Mouse (Mus musculus) liver, embryonic 12.5 days (tissue): ENCODE results near the gene Sim2. TPM values are rescaled to one million over a fixed set of nuclear protein-coding genes. Genes with fewer than 3 reads are reported as not detected.

Source experiments
- ATAC-seq: fragments of 200-750 bp; cut with Nextera tagmentation; 2 replicates; pipeline ENCODE4 v1.8.0; 2017; ENCODE audit warnings: moderate number of reproducible peaks, mild to moderate bottlenecking, moderate library complexity
- H3K27ac ChIP-seq: fragments of 300-500 bp; sonication (generic); 2 replicates; pipeline ENCODE4 v1.5.1; 2016; ENCODE audit warnings: mild to moderate bottlenecking
- H3K27me3 ChIP-seq: fragments of 300-500 bp; sonication (generic); replicated peaks from 2 replicates; pipeline ENCODE4 v1.6.1; 2016; ENCODE audit warnings: mild to moderate bottlenecking, moderate library complexity
- H3K36me3 ChIP-seq: fragments of 300-500 bp; sonication (generic); 2 replicates; pipeline ENCODE4 v1.6.1; 2016; ENCODE audit warnings: mild to moderate bottlenecking, moderate library complexity
- H3K4me1 ChIP-seq: fragments of 300-500 bp; sonication (generic); 2 replicates; pipeline ENCODE4 v1.6.1; 2016
- H3K4me2 ChIP-seq: fragments of 300-500 bp; sonication (generic); 2 replicates; pipeline ENCODE4 v1.6.1; 2016; ENCODE audit warnings: mild to moderate bottlenecking, moderate library complexity
- H3K4me3 ChIP-seq: fragments of 300-500 bp; sonication (generic); 2 replicates; pipeline ENCODE4 v1.5.1; 2016; ENCODE audit warnings: mild to moderate bottlenecking, moderate library complexity
- H3K9ac ChIP-seq: fragments of 300-500 bp; sonication (generic); 2 replicates; pipeline ENCODE4 v1.6.1; 2016; ENCODE audit warnings: mild to moderate bottlenecking, moderate library complexity
- H3K9me3 ChIP-seq: fragments of 300-500 bp; sonication (generic); replicated peaks from 2 replicates; pipeline ENCODE4 v1.6.1; 2016; ENCODE audit warnings: mild to moderate bottlenecking, moderate library complexity
- WGBS: fragments of 180-500 bp; shearing (Covaris S2); methylation state at CpG from one replicate; pipeline ENCODE4 v1.1.7; 2016; ENCODE audit not compliant: insufficient replicate concordance; 5-methylcytosine and 5-hydroxymethylcytosine counted together
- polyA plus RNA-seq: library from polyadenylated mRNA; unstranded; fragments of >200 nt; fragmentation: Nextera tagmentation; extraction: Ambion mirVana; gene quantifications from 2 replicates; pipeline ENCODE4 v1.2.1, GENCODE M21; 2016

Sim2 gene
- polyA plus RNA-seq, 1 experiment from 2014 or later: not detected

DNA sequence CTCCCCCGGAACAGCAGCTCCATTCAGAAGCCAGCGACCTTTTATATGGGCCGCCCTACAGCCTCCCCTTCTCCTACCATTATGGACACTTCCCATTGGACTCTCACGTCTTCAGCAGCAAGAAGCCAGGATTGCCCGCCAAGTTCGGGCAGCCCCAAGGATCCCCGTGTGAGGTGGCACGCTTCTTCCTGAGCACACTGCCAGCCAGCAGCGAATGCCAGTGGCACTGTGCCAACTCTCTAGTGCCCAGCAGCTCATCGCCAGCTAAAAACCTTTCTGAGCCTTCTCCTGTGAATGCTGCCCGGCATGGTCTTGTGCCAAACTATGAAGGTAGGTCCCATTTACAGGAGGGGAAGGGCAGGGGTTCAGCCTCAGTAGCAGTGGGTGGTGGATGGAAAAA lies 38.5 kb downstream of the Sim2 start:
- Histone ChIP-seq H3K27me3 (peaks cover 93% of the 10 kb centered on the region), H3K36me3 (no peaks in the 10 kb centered on the region), H3K9ac (no peak overlapping the region), H3K4me2 (no peak overlapping the region), H3K9me3 (no peaks in the 10 kb centered on the region), H3K27ac (no peak overlapping the region), H3K4me3 (no peak overlapping the region), H3K4me1 (0 out of 2 replicates have a peak, but pooled peaks cover 7% of the 10 kb centered on the region)
- ATAC-seq: no peak
- 63% methylated on average over 11 of the region's 11 CpGs for WGBS

GRCm38 (mm10) chr16:94125172-94125981 lies 40.6 kb downstream of the Sim2 start:
- ATAC-seq: no peak
- peaks cover 79% of the 10 kb centered on the region for H3K27me3 ChIP-seq
- H3K4me1 ChIP-seq: 0 out of 2 replicates have a peak, but pooled peaks cover 7% of the 10 kb centered on the region
- H3K27ac ChIP-seq: no peak overlapping the region
- peak overlapping the region; percentile 57 for H3K4me2 ChIP-seq
- 3% methylated on average over 78 of the region's 83 CpGs for WGBS
- no peaks in the 10 kb centered on the region for H3K9me3 ChIP-seq
- no peaks in the 10 kb centered on the region for H3K36me3 ChIP-seq
- H3K4me3 ChIP-seq: peak overlapping the region; percentile 44
- H3K9ac ChIP-seq: no peak overlapping the region

DNA sequence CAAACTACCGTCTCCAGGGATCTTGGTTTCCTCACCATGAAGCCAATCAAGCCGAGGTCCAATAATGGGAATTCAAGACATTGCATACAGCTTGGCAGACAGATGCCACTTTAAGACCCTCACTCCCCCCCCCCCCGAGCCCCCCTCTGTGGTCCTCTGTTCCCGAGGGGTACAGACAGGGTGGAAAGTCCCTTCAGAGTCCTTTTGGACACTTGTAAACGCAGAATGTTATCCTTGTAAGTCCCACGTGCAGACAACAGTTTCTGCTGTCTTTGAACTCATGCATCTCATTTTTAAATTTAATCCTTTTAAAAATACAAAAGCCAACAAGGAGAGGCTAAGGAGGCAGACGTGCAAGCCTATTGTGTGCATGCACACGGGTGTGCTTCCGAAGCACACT lies 41.5 kb downstream of the Sim2 start:
- 0 out of 2 replicates have a peak, but pooled peaks cover 7% of the 10 kb centered on the region for H3K4me1 ChIP-seq
- H3K27ac ChIP-seq: no peak overlapping the region
- peaks cover 73% of the 10 kb centered on the region for H3K27me3 ChIP-seq
- 37% methylated on average over 9 of the region's 9 CpGs for WGBS
- H3K9ac ChIP-seq: no peak overlapping the region
- H3K36me3 ChIP-seq: no peaks in the 10 kb centered on the region
- no peak for ATAC-seq
- no peaks in the 10 kb centered on the region for H3K9me3 ChIP-seq
- H3K4me2 ChIP-seq: no peak overlapping the region
- no peak overlapping the region for H3K4me3 ChIP-seq

DNA sequence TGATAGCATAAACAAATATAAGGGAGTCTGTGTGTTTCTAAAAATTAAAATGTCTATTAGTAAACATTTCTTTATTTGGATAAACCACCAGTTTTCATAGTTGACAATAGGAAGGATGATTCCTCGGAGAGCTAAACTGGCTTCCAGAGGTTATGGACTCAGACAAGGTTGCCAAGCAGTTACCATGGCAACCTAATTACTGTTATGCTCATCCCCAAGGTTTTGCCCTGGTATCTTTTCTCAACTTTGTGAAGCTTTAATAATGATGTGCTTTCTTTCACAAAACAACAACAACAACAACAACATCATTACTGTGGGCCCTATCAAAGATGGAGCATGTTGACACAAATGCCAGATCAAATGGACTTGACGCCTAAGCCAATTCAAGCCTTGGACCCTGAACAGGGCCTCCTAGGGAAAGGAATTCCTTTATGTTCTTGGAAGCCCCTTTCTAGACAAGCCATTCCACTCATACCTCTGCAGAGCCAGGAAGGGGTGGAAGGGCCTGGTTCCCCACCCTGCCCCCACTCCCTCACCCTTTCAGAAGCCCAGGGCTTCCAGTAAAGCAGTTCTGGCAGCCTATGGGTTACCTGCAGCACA lies 43.6 kb downstream of the Sim2 start:
- Histone ChIP-seq H3K9ac (no peak overlapping the region), H3K27ac (no peak overlapping the region), H3K9me3 (no peaks in the 10 kb centered on the region), H3K36me3 (no peaks in the 10 kb centered on the region), H3K4me2 (no peak overlapping the region), H3K4me1 (0 out of 2 replicates have a peak, but pooled peaks cover 7% of the 10 kb centered on the region), H3K27me3 (peaks cover 52% of the 10 kb centered on the region), H3K4me3 (no peak overlapping the region)
- WGBS: 68% methylated on average over 2 of the region's 2 CpGs
- no peak for ATAC-seq

GRCm38 (mm10) chr16:94134218-94134617 lies 49.5 kb downstream of the Sim2 start:
- H3K4me3 ChIP-seq: no peak overlapping the region
- H3K4me1 ChIP-seq: no peaks in the 10 kb centered on the region
- ATAC-seq: no peak
- H3K9me3 ChIP-seq: no peaks in the 10 kb centered on the region
- no peak overlapping the region for H3K9ac ChIP-seq
- H3K27me3 ChIP-seq: no peaks in the 10 kb centered on the region; the same call in 1 of the 2 replicates
- H3K36me3 ChIP-seq: no peaks in the 10 kb centered on the region
- 75% methylated on average over 10 of the region's 10 CpGs for WGBS
- H3K27ac ChIP-seq: no peak overlapping the region
- H3K4me2 ChIP-seq: no peak overlapping the region

DNA sequence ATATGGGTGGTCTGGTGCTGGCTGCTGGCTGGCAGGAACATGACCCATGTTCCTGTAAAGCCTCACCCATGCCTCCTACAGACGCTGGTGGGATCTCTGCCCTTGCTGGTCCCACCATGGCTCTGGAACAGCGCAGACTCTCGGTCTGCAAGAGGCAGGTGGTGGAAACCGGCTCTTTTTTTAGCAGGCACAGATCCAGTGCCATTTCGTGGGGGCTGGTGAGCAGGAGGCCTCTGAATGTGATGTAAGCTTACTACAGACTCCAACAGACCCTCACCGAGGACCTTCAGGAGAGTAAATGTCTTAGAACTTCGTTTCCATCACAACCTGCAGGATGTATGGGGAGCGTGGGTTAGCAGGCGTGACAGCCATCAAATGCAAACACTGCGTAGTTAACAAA lies 56.0 kb downstream of the Sim2 start:
- Histone ChIP-seq H3K4me2 (no peak overlapping the region), H3K9me3 (no peaks in the 10 kb centered on the region), H3K36me3 (no peaks in the 10 kb centered on the region), H3K4me1 (0 out of 2 replicates have a peak, but pooled peaks cover 7% of the 10 kb centered on the region), H3K4me3 (no peak overlapping the region), H3K27me3 (peaks cover 31% of the 10 kb centered on the region), H3K27ac (no peak overlapping the region), H3K9ac (no peak overlapping the region)
- 63% methylated on average over 10 of the region's 10 CpGs for WGBS
- no peak for ATAC-seq

- Histone ChIP-seq H3K4me2 (no peak overlapping the region), H3K36me3 (no peaks in the 10 kb centered on the region), H3K27ac (no peak overlapping the region), H3K9me3 (no peaks in the 10 kb centered on the region), H3K4me3 (no peak overlapping the region), H3K9ac (no peak overlapping the region), H3K4me1 (peaks cover 12% of the 10 kb centered on the region), H3K27me3 (peaks cover 31% of the 10 kb centered on the region)
- WGBS: 44% methylated on average over 10 of the region's 10 CpGs
- no peak for ATAC-seq
Observed at GRCm38 (mm10) chr16:94143325-94143724, 58.6 kb downstream of the Sim2 start.

GRCm38 (mm10) chr16:94148139-94148538 lies 63.4 kb downstream of the Sim2 start:
- H3K4me3 ChIP-seq: no peak overlapping the region
- no peak overlapping the region for H3K9ac ChIP-seq
- H3K27ac ChIP-seq: no peak overlapping the region
- no peak overlapping the region for H3K4me2 ChIP-seq
- no peaks in the 10 kb centered on the region for H3K36me3 ChIP-seq
- WGBS: 49% methylated on average over 11 of the region's 11 CpGs
- peaks cover 24% of the 10 kb centered on the region for H3K27me3 ChIP-seq
- peaks cover 41% of the 10 kb centered on the region for H3K4me1 ChIP-seq
- H3K9me3 ChIP-seq: no peaks in the 10 kb centered on the region
- no peak for ATAC-seq

DNA sequence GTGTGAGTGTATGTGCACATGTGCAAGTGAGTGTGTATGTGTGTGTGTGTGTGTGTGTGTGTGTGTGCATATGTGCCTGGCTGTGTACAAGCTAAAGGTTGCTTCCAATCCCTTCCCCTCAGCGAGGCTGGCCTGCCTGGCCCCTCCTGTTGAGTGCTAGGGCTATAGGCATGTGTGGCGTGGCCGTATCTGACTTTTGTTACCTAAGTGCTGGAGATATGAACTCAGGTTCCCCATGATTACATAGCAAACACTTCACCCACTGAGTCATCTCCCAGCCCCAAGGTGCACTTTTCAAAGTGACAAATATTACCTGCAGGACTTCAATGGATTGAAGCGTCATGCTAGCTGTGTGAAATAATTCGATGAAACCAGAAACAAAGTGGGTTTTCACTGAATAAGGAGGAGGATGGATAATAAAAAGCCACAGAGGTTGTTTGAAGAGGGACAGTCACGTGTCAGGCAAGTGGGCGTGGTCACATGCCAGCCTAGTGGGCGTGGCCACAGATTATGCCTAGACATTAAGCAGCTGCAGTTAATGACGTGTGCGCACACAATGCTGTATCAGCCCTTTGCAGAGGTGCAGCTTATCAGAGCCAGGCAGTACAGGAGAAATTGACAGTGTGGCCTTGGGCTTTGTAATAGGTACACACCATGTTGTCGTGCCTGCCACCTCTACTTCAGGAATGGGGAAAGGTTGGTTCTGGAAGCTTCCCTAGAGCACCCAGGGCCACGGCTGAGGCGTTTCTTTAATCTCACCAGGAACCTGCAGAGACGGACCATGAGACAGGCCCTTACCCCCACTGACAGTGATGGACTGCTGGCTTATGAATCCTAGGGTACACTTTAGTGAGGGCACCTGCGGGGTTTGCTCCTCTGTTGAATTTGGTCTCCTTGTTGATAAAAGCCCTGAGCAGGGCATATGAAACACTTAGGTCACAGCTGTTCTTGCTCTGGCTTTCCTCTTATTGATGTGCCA lies 65.7 kb downstream of the Sim2 start:
- H3K9me3 ChIP-seq: no peaks in the 10 kb centered on the region
- peak; percentile 99 for ATAC-seq
- no peaks in the 10 kb centered on the region for H3K36me3 ChIP-seq
- H3K27me3 ChIP-seq: peaks cover 14% of the 10 kb centered on the region
- H3K4me3 ChIP-seq: no peak overlapping the region
- peak overlapping the region; percentile 52 for H3K9ac ChIP-seq
- peak overlapping the region; percentile 56 for H3K4me2 ChIP-seq
- 37% methylated on average over 15 of the region's 15 CpGs for WGBS
- peaks cover 53% of the 10 kb centered on the region for H3K4me1 ChIP-seq
- H3K27ac ChIP-seq: peak overlapping the region; percentile 86

GRCm38 (mm10) chr16:94155041-94155653 lies 70.4 kb downstream of the Sim2 start:
- Histone ChIP-seq H3K27me3 (peaks cover 10% of the 10 kb centered on the region; the same call in 1 of the 2 replicates), H3K4me3 (no peak overlapping the region), H3K4me1 (peaks cover 39% of the 10 kb centered on the region), H3K9me3 (no peaks in the 10 kb centered on the region), H3K27ac (no peak overlapping the region), H3K4me2 (no peak overlapping the region), H3K9ac (no peak overlapping the region; the same call in 1 of the 2 replicates), H3K36me3 (no peaks in the 10 kb centered on the region)
- no peak for ATAC-seq
- WGBS: 44% methylated on average over 14 of the region's 14 CpGs

- 67% methylated on average over 8 of the region's 8 CpGs for WGBS
- no peak overlapping the region for H3K27ac ChIP-seq
- H3K4me2 ChIP-seq: no peak overlapping the region
Observed at GRCm38 (mm10) chr16:94157819-94158218, 73.1 kb downstream of the Sim2 start.

More at GRCm38 (mm10) chr16:94157819-94158218, 73.1 kb downstream of the Sim2 start:
- ATAC-seq: no peak
- Histone ChIP-seq H3K4me3 (no peak overlapping the region), H3K36me3 (no peaks in the 10 kb centered on the region), H3K4me1 (peaks cover 18% of the 10 kb centered on the region), H3K27me3 (peaks cover 10% of the 10 kb centered on the region; the same call in 1 of the 2 replicates), H3K9ac (no peak overlapping the region), H3K9me3 (no peaks in the 10 kb centered on the region)
